Mouse (Mus musculus): ENCODE measurements around the gene Nrxn1.
A peak's percentile ranks its signal among the peaks of the same experiment; 100 is the strongest.

The Nrxn1 gene

GRCm38 (mm10) chr17:90654506-90654905 lies 438.4 kb downstream of the Nrxn1 start:
- DNase-seq (ENCODE audit: low spot score), result no peak

- DNase-seq (ENCODE audit: low spot score), result no peak
Observed at GRCm38 (mm10) chr17:90653347-90653746, 439.5 kb downstream of the Nrxn1 start.

GRCm38 (mm10) chr17:90650279-90650678 lies 442.6 kb downstream of the Nrxn1 start:
- DNase-seq (ENCODE audit: low spot score), result no peak

- no peak for DNase-seq (ENCODE audit: low spot score)
Observed at GRCm38 (mm10) chr17:90638970-90639524, 453.8 kb downstream of the Nrxn1 start.

GRCm38 (mm10) chr17:90638183-90638727 lies 454.6 kb downstream of the Nrxn1 start:
- DNase-seq (ENCODE audit: low spot score), result no peak

- no peak for DNase-seq (ENCODE audit: low spot score)
Observed at GRCm38 (mm10) chr17:90631371-90631770, 461.5 kb downstream of the Nrxn1 start.

GRCm38 (mm10) chr17:90629851-90630250 lies 463.0 kb downstream of the Nrxn1 start:
- DNase-seq (ENCODE audit: low spot score), result no peak

GRCm38 (mm10) chr17:90628469-90628868 lies 464.4 kb downstream of the Nrxn1 start:
- DNase-seq (ENCODE audit: low spot score), result no peak

- no peak for DNase-seq (ENCODE audit: low spot score)
Observed at GRCm38 (mm10) chr17:90628004-90628403, 464.9 kb downstream of the Nrxn1 start.

- DNase-seq (ENCODE audit: low spot score), result no peak
Observed at GRCm38 (mm10) chr17:90627395-90627794, 465.5 kb downstream of the Nrxn1 start.

- no peak for DNase-seq (ENCODE audit: low spot score)
Observed at GRCm38 (mm10) chr17:90624591-90625266, 468.1 kb downstream of the Nrxn1 start.

- DNase-seq (ENCODE audit: low spot score), result no peak
Observed at GRCm38 (mm10) chr17:90621828-90622227, 471.0 kb downstream of the Nrxn1 start.

- DNase-seq (ENCODE audit: low spot score), result no peak
Observed at GRCm38 (mm10) chr17:90615019-90615418, 477.9 kb downstream of the Nrxn1 start.

- no peak for DNase-seq (ENCODE audit: low spot score)
Observed at GRCm38 (mm10) chr17:90607427-90607806, 485.5 kb downstream of the Nrxn1 start.

- no peak for DNase-seq (ENCODE audit: low spot score)
Observed at GRCm38 (mm10) chr17:90606718-90607426, 486.0 kb downstream of the Nrxn1 start.

- DNase-seq (ENCODE audit: low spot score), result no peak
Observed at GRCm38 (mm10) chr17:90599570-90600524, 493.0 kb downstream of the Nrxn1 start.

- no peak for DNase-seq (ENCODE audit: low spot score)
Observed at GRCm38 (mm10) chr17:90594798-90595533, 497.9 kb downstream of the Nrxn1 start.

- no peak for DNase-seq (ENCODE audit: low spot score)
Observed at GRCm38 (mm10) chr17:90586891-90587290, 506.0 kb downstream of the Nrxn1 start.

GRCm38 (mm10) chr17:90584666-90585195 lies 508.1 kb downstream of the Nrxn1 start:
- peak; percentile 26 for DNase-seq (ENCODE audit: low spot score)

- peak; percentile 12 for DNase-seq (ENCODE audit: low spot score)
Observed at GRCm38 (mm10) chr17:90583826-90584534, 508.9 kb downstream of the Nrxn1 start.
